Mouse (Mus musculus): ENCODE measurements around the gene C1qtnf1. TPM values are rescaled to one million over a fixed set of nuclear protein-coding genes. Genes with fewer than 3 reads are reported as not detected.

Gene C1qtnf1
- polyA plus RNA-seq, 1 experiment, result 24.2 TPM

DNA sequence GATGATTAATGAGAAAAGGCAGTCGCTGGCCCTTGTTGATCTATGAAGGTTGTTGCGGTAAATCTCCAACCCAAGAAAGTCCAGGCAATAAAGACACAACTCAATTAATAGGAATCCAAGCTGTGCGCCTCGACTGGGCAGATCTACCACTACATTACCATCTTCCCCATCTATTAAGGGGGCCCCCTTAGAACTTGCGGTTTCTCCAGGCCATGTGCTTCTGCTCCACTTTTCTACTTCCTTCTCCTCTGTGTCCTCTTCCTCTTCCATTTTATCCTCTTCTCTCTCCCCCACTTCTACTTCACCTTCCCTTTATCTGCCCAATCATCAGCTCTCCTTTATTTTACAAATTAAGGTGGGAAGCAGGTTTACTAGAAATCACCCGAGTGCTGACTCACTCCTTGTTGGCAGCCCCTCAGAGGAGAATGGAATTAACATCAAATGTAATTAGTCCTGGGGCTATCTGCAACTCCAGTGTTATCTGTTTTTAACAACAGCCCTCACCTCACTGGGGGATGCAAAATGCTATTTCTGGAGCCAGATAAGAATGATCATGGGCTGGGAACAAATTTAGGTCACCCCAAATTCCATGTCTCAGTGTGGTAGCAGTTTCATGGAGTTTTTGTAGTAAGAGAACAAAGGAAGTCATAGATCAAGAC, 46.0 kb downstream of the C1qtnf1 start:
- no peaks in the 10 kb centered on the region for H3K36me3 ChIP-seq (ENCODE audit: control insufficient read depth, insufficient read depth, low read length)
- H3K27me3 ChIP-seq (replicated peaks; ENCODE audit: control insufficient read depth, insufficient read depth, low read length), result no peaks in the 10 kb centered on the region
- 80% methylated on average over 6 of the region's 6 CpGs for WGBS
- peaks cover 4% of the 10 kb centered on the region; the same call in 1 of the 2 replicates for H3K4me1 ChIP-seq (ENCODE audit: control insufficient read depth, insufficient read depth, low read length)
- no peak overlapping the region for H3K4me3 ChIP-seq (ENCODE audit: insufficient read depth, low read depth, low read length)
- TF ChIP-seq CTCF (conservative IDR thresholded peaks at IDR 0.05; ENCODE audit: insufficient read depth, insufficient read length, low read depth, low read length) (no peak), POLR2A (IDR thresholded peaks at IDR 0.05; ENCODE audit: low read depth, low read length) (no peak)
- no peak for DNase-seq
- H3K27ac ChIP-seq (ENCODE audit: insufficient read depth, low read depth, low read length), result no peak overlapping the region

DNA sequence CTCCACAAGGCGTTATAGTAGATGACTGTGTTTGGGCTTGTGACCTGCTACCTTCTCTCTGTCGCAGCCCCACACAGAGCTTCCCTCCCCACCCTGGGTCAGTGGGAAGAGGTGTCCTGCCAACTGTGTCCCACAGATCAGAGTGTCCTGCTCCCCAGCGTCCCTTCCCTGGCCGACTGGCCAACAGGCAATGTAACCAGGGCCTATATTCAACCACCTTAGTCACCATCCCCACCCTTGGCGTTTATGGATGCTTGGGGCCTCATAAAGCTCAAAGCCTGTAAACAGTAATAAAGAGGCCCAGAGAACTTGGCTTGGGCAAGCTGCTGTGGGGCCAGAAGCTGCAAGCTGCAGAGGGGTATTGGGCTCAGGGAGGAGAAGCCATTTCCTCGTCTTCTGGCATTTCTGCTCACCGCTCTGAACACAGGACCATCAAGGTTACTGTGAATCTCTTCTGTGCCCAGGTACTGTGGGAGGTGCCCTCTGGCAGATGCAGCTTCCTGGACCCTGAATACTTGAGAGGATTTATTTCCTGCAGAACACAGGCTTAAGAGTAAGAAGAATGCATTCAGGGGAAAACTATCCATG, 47.6 kb downstream of the C1qtnf1 start:
- DNase-seq, result no peak
- Histone ChIP-seq H3K4me1 (ENCODE audit: control insufficient read depth, insufficient read depth, low read length) (peaks cover 4% of the 10 kb centered on the region; the same call in 1 of the 2 replicates), H3K27ac (ENCODE audit: insufficient read depth, low read depth, low read length) (no peak overlapping the region), H3K36me3 (ENCODE audit: control insufficient read depth, insufficient read depth, low read length) (no peaks in the 10 kb centered on the region), H3K4me3 (ENCODE audit: insufficient read depth, low read depth, low read length) (no peak overlapping the region), H3K27me3 (replicated peaks; ENCODE audit: control insufficient read depth, insufficient read depth, low read length) (no peaks in the 10 kb centered on the region)
- 80% methylated on average over 7 of the region's 7 CpGs for WGBS
- TF ChIP-seq CTCF (conservative IDR thresholded peaks at IDR 0.05; ENCODE audit: insufficient read depth, insufficient read length, low read depth, low read length) (no peak), POLR2A (IDR thresholded peaks at IDR 0.05; ENCODE audit: low read depth, low read length) (no peak)

DNA sequence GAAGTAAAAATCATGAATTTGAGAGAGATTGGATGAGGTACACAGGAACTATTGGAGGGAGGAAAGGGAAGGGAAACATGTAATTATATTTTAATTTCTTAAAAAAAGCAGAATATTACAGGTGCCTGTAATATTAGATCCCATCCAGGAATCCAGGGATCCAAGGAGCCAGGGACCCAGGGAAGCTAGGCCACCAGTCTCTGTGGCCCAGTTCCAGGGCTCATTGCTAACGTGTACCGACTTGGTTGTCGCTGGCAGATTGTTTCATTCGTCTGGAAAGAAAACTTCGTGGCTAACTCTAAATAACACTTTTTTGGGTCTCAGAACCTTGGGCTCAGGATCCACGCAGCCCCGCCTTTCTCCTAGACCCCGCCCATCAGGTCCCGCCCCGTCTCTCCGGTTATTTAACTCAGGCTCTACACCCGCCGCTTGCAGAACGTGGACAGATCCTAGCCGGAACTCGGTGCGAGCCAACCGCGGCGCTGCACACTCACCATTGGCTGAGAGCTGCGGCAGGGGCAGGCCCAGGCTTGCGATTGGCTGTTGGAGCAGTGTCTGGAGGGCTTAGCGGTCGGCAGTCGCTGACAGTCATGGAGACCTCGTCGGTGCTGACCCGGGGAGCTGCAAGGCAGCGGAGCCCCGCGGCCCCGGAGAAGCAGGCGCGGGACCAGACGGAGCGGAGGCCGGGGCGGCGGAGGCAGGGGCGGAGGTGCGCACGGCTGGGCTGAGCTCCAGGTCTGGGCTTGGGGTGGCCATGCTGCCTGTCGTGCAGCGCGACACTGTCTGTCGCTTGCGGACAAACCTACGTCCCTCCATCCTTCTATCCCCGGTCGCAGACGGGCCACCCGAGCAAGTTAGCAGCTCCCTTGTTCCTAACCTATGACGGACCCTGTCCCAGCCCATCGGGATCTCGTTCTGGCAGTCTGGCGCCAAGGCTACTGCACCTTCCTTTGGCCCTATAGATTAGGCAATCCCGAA, 48.7 kb downstream of the C1qtnf1 start, which contains the start of gene Engase:
Gene Engase (plus strand): TSS at position 434 of the 978 bp plus-strand sequence.
- peak; percentile 99 for DNase-seq
- no peak within 1 kb of the TSS for H3K27ac ChIP-seq (ENCODE audit: insufficient read depth, low read depth, low read length)
- WGBS, result under 1% methylated on average over 57 of the region's 57 CpGs
- no peaks in the 10 kb centered on the region for H3K36me3 ChIP-seq (ENCODE audit: control insufficient read depth, insufficient read depth, low read length)
- peaks cover 4% of the 10 kb centered on the region; the same call in 1 of the 2 replicates for H3K4me1 ChIP-seq (ENCODE audit: control insufficient read depth, insufficient read depth, low read length)
- TF ChIP-seq CTCF (conservative IDR thresholded peaks at IDR 0.05; ENCODE audit: insufficient read depth, insufficient read length, low read depth, low read length) (no peak), POLR2A (IDR thresholded peaks at IDR 0.05; ENCODE audit: low read depth, low read length) (peak; percentile 83)
- H3K27me3 ChIP-seq (replicated peaks; ENCODE audit: control insufficient read depth, insufficient read depth, low read length), result no peaks in the 10 kb centered on the region
- H3K4me3 ChIP-seq (ENCODE audit: insufficient read depth, low read depth, low read length), result peak within 1 kb of the TSS; percentile 74

DNA sequence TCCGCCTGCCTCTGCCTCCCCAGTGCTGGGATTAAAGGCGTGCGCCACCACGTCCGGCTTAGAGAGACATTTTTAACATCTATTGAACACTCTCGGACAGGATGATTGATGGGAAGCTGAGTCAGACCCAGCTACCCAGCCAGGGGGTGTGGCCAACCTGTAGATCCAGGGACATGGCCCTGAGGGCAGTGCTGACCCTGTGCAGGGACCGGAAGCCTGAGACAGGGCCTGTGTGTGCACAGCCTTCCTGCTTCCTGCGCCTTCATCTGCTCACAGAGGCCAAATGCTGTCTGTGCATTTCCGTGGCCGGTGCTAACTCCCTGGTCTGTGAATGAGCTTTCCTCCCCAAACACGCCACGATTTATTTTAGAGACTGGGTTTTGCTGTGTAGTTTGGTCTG, 51.8 kb downstream of the C1qtnf1 start:
- H3K27ac ChIP-seq (ENCODE audit: insufficient read depth, low read depth, low read length), result no peak overlapping the region
- TF ChIP-seq CTCF (conservative IDR thresholded peaks at IDR 0.05; ENCODE audit: insufficient read depth, insufficient read length, low read depth, low read length), result no peak
- TF ChIP-seq POLR2A (IDR thresholded peaks at IDR 0.05; ENCODE audit: low read depth, low read length), result no peak
- H3K4me1 ChIP-seq (ENCODE audit: control insufficient read depth, insufficient read depth, low read length), result peaks cover 4% of the 10 kb centered on the region; the same call in 1 of the 2 replicates
- WGBS, result 71% methylated on average over 12 of the region's 12 CpGs
- no peaks in the 10 kb centered on the region for H3K36me3 ChIP-seq (ENCODE audit: control insufficient read depth, insufficient read depth, low read length)
- DNase-seq, result peak; percentile 79
- no peaks in the 10 kb centered on the region for H3K27me3 ChIP-seq (replicated peaks; ENCODE audit: control insufficient read depth, insufficient read depth, low read length)
- no peak overlapping the region for H3K4me3 ChIP-seq (ENCODE audit: insufficient read depth, low read depth, low read length)

DNA sequence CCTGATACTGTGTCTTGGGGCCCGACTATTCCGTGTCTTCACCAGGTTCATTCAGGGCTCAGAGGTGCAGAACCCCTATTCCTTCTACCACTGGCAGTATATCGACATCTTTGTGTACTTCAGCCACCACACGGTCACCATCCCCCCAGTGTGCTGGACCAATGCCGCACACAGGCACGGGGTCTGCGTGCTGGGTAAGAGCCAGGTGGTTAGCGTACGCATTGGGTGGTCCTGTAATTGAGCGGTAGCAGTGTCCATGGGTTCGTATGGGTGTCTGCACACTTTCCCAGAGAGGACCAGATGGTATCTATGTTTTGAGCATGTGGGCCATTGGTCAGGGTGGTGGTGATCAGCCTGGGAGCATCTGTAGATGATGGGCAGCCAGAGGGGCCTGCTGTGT, 53.2 kb downstream of the C1qtnf1 start:
- Histone ChIP-seq H3K4me1 (ENCODE audit: control insufficient read depth, insufficient read depth, low read length) (peaks cover 4% of the 10 kb centered on the region; the same call in 1 of the 2 replicates), H3K27me3 (replicated peaks; ENCODE audit: control insufficient read depth, insufficient read depth, low read length) (no peaks in the 10 kb centered on the region), H3K27ac (ENCODE audit: insufficient read depth, low read depth, low read length) (no peak overlapping the region), H3K4me3 (ENCODE audit: insufficient read depth, low read depth, low read length) (no peak overlapping the region), H3K36me3 (ENCODE audit: control insufficient read depth, insufficient read depth, low read length) (no peaks in the 10 kb centered on the region)
- TF ChIP-seq CTCF (conservative IDR thresholded peaks at IDR 0.05; ENCODE audit: insufficient read depth, insufficient read length, low read depth, low read length), result no peak
- no peak for TF ChIP-seq POLR2A (IDR thresholded peaks at IDR 0.05; ENCODE audit: low read depth, low read length)
- WGBS, result over 99% methylated on average over 11 of the region's 11 CpGs
- no peak for DNase-seq

DNA sequence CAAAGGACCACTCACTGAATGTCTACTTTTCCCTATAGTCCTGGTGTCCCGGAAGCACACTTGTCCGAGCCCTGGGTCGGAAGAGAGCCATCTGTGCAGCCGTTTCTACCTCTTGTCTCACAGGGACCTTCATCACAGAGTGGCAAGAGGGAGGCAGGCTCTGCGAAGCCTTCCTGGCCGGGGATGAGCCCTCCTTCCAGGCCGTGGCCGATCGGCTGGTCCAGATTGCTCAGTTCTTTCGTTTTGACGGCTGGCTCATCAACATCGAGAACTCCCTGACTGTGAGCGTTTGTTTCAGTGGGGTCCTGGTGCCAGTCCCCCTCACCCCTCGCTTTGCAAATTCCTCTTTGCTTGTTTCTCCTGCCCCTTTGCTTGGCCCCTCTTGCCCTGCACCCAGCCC, 53.7 kb downstream of the C1qtnf1 start:
- TF ChIP-seq CTCF (conservative IDR thresholded peaks at IDR 0.05; ENCODE audit: insufficient read depth, insufficient read length, low read depth, low read length) (no peak), POLR2A (IDR thresholded peaks at IDR 0.05; ENCODE audit: low read depth, low read length) (no peak)
- no peak for DNase-seq
- Histone ChIP-seq H3K27ac (ENCODE audit: insufficient read depth, low read depth, low read length) (no peak overlapping the region), H3K27me3 (replicated peaks; ENCODE audit: control insufficient read depth, insufficient read depth, low read length) (no peaks in the 10 kb centered on the region), H3K4me1 (ENCODE audit: control insufficient read depth, insufficient read depth, low read length) (peaks cover 4% of the 10 kb centered on the region; the same call in 1 of the 2 replicates), H3K36me3 (ENCODE audit: control insufficient read depth, insufficient read depth, low read length) (no peaks in the 10 kb centered on the region), H3K4me3 (ENCODE audit: insufficient read depth, low read depth, low read length) (no peak overlapping the region)
- 86% methylated on average over 14 of the region's 14 CpGs for WGBS
